Mouse (Mus musculus): Measurements from ENCODE around the gene Rnf157.

GRCm38 (mm10) chr11:116423214-116423613 is 10.4 kb upstream of the Rnf157 start:
- no peak for TF ChIP-seq MAFK (IDR thresholded peaks at IDR 0.05; ENCODE audit: insufficient read depth, low read depth, low read length)
- no peak for TF ChIP-seq ZNF384 (IDR thresholded peaks at IDR 0.05; ENCODE audit: low read depth, low read length)
- TF ChIP-seq HCFC1 (IDR thresholded peaks at IDR 0.05; ENCODE audit: borderline replicate concordance, insufficient read depth, low read length), result no peak

All from ES-E14 (cell line).